ENCODE assay signal across 8 mouse cellular contexts in the genomic region with DNA sequence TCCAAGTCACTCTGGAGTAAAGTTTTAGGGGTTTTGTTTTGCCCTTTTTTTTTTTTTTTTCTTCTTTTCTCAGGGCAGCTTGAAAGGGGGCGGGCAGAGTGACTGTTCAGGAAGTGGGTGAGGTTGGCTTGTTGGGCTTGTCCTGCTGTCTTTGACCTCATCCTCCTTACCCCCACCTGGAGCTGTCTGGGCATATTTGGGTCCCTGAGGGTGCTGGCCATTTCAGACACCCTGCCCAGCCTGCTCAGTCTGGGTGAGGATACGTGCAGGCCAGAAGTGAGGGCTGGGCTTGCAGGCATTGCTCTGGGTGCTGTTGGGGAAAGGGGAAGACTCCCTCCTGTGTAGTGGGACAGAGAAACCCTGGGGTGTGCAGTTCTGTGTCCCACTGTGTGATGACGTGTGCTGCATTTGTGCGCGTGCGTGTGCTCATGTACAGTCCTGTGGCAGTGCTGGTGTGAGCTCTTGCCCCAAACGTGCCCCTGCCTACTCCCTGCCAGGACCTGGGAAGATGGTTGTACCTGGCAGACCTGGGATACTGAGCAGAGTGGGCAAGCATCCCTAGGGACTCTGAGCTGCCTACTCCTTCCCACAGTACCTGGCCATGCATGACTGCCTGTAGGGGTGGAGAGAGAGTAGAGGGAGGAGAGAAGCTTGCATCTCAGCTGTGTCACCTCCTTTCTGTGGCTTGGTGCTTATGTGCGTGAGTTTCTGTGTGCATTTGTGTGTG. TPM values are rescaled to one million over a fixed set of nuclear protein-coding genes. Genes with fewer than 3 reads are reported as not detected.
DNase-seq lines count a peak whose midpoint lies in the region; ATAC-seq lines count a peak whose summit lies in the region.

No protein-coding gene starts in this region.

- H3K9ac ChIP-seq in liver, embryonic 11.5 days (ENCODE audit: low read depth, low read length), result peak overlapping the region; percentile 90
- peak overlapping the region; percentile 69; the same call in 1 of the 2 replicates for H3K9ac ChIP-seq in forebrain, embryonic 15.5 days (replicated peaks)
- H3K9ac ChIP-seq in neural tube, embryonic 13.5 days, result peak overlapping the region; percentile 82

- H3K27ac ChIP-seq in liver, embryonic 11.5 days (ENCODE audit: low read depth, low read length), result peak overlapping the region; percentile 83
- H3K27ac ChIP-seq in forebrain, embryonic 15.5 days (replicated peaks), result no peak overlapping the region
- H3K27ac ChIP-seq in neural tube, embryonic 13.5 days (replicated peaks), result no peak overlapping the region; the same call in 1 of the 2 replicates

- no peak for DNase-seq in liver, embryonic 11.5 days (ENCODE audit: low spot score)
- DNase-seq in liver, result no peak
- DNase-seq in brain, adult 2 months (ENCODE audit: low read depth, low spot score), result peak; percentile 22
- DNase-seq in kidney, postnatal 4 days, result peak; percentile 36 to 53
- no peak for DNase-seq in embryo, embryonic 10.5 days (ENCODE audit: low spot score)
- no peak for DNase-seq in left cerebral cortex, adult 9 months (ENCODE audit: low spot score in 2 of 2)

- no peaks in the 10 kb centered on the region for H3K9me3 ChIP-seq in liver, embryonic 11.5 days (ENCODE audit: control insufficient read depth, low read length)
- H3K9me3 ChIP-seq in forebrain, embryonic 15.5 days, result no peaks in the 10 kb centered on the region
- no peaks in the 10 kb centered on the region for H3K9me3 ChIP-seq in neural tube, embryonic 13.5 days

- 77% methylated on average over 8 of the region's 8 CpGs for WGBS in liver, embryonic 11.5 days
- 88% methylated on average over 8 of the region's 8 CpGs for WGBS in forebrain, embryonic 15.5 days
- WGBS in neural tube, embryonic 13.5 days, result 86% methylated on average over 8 of the region's 8 CpGs

- H3K4me3 ChIP-seq in liver, embryonic 11.5 days (ENCODE audit: low read depth, low read length), result peak overlapping the region; percentile 85
- peak overlapping the region; percentile 65 for H3K4me3 ChIP-seq in forebrain, embryonic 15.5 days
- peak overlapping the region; percentile 71 for H3K4me3 ChIP-seq in neural tube, embryonic 13.5 days

- ATAC-seq in liver, embryonic 11.5 days (replicated peaks; ENCODE audit: low FRiP score), result no peak
- no peak for ATAC-seq in forebrain, embryonic 15.5 days (replicated peaks)
- ATAC-seq in neural tube, embryonic 13.5 days (ENCODE audit: low read depth), result no peak

- peaks cover 15% of the 10 kb centered on the region; the same call in 1 of the 2 replicates for H3K36me3 ChIP-seq in liver, embryonic 11.5 days (ENCODE audit: control insufficient read depth, insufficient read depth, low read length)
- H3K36me3 ChIP-seq in forebrain, embryonic 15.5 days, result peaks cover 19% of the 10 kb centered on the region
- H3K36me3 ChIP-seq in neural tube, embryonic 13.5 days, result peaks cover 35% of the 10 kb centered on the region

- H3K27me3 ChIP-seq in liver, embryonic 11.5 days (replicated peaks; ENCODE audit: control insufficient read depth, insufficient read depth, low read length), result no peaks in the 10 kb centered on the region
- no peaks in the 10 kb centered on the region for H3K27me3 ChIP-seq in forebrain, embryonic 15.5 days
- H3K27me3 ChIP-seq in neural tube, embryonic 13.5 days, result no peaks in the 10 kb centered on the region

- H3K4me1 ChIP-seq in liver, embryonic 11.5 days (replicated peaks; ENCODE audit: control insufficient read depth, insufficient read depth, low read length), result peaks cover 42% of the 10 kb centered on the region
- H3K4me1 ChIP-seq in forebrain, embryonic 15.5 days, result peaks cover 32% of the 10 kb centered on the region
- peaks cover 50% of the 10 kb centered on the region for H3K4me1 ChIP-seq in neural tube, embryonic 13.5 days (replicated peaks)

- peak overlapping the region; percentile 95 for H3K4me2 ChIP-seq in liver, embryonic 11.5 days
- peak overlapping the region; percentile 68 for H3K4me2 ChIP-seq in forebrain, embryonic 15.5 days (replicated peaks)
- H3K4me2 ChIP-seq in neural tube, embryonic 13.5 days, result peak overlapping the region; percentile 88

RNA-seq across cellular contexts. Expression of a gene that starts 2.2 kb away (rescaled TPM):
- polyA plus RNA-seq in liver, embryonic 11.5 days (2014; fragmentation: Nextera tagmentation; extraction: Ambion mirVana), result 21.6 and 25.2 TPM in 2 replicates
- polyA plus RNA-seq in forebrain, embryonic 15.5 days (2015; fragmentation: Nextera tagmentation; extraction: Ambion mirVana), result 53.2 and 54.4 TPM in 2 replicates
- polyA plus RNA-seq in neural tube, embryonic 13.5 days (2015; fragmentation: Nextera tagmentation; extraction: Ambion mirVana), result 40.2 and 43.4 TPM in 2 replicates

RNA-seq across cellular contexts. Expression of a gene that starts 19.1 kb away (rescaled TPM):
- polyA plus RNA-seq in liver, embryonic 11.5 days (2014; fragmentation: Nextera tagmentation; extraction: Ambion mirVana), result 13.8 and 16.4 TPM in 2 replicates
- polyA plus RNA-seq in forebrain, embryonic 15.5 days (2015; fragmentation: Nextera tagmentation; extraction: Ambion mirVana), result 4.8 and 5.5 TPM in 2 replicates
- 4.9 and 8.0 TPM in 2 replicates for polyA plus RNA-seq in neural tube, embryonic 13.5 days (2015; fragmentation: Nextera tagmentation; extraction: Ambion mirVana)

RNA-seq across cellular contexts. Expression of a gene that starts 28.1 kb away (rescaled TPM):
- polyA plus RNA-seq in liver, embryonic 11.5 days (2014; fragmentation: Nextera tagmentation; extraction: Ambion mirVana), result 104 and 106 TPM in 2 replicates
- polyA plus RNA-seq in forebrain, embryonic 15.5 days (2015; fragmentation: Nextera tagmentation; extraction: Ambion mirVana), result 521 and 550 TPM in 2 replicates
- polyA plus RNA-seq in neural tube, embryonic 13.5 days (2015; fragmentation: Nextera tagmentation; extraction: Ambion mirVana), result 525 and 535 TPM in 2 replicates

RNA-seq across cellular contexts. Expression of a gene that starts 31.5 kb away (rescaled TPM):
- polyA plus RNA-seq in liver, embryonic 11.5 days (2014; fragmentation: Nextera tagmentation; extraction: Ambion mirVana), result 0.32 and 0.68 TPM in 2 replicates
- polyA plus RNA-seq in forebrain, embryonic 15.5 days (2015; fragmentation: Nextera tagmentation; extraction: Ambion mirVana), result 1.6 and 2.1 TPM in 2 replicates
- polyA plus RNA-seq in neural tube, embryonic 13.5 days (2015; fragmentation: Nextera tagmentation; extraction: Ambion mirVana), result 2.1 and 2.9 TPM in 2 replicates

RNA-seq across cellular contexts. Expression of a gene that starts 32.1 kb away (rescaled TPM):
- polyA plus RNA-seq in liver, embryonic 11.5 days (2014; fragmentation: Nextera tagmentation; extraction: Ambion mirVana), result 11.0 and 13.0 TPM in 2 replicates
- polyA plus RNA-seq in forebrain, embryonic 15.5 days (2015; fragmentation: Nextera tagmentation; extraction: Ambion mirVana), result 16.2 and 17.4 TPM in 2 replicates
- 16.5 and 16.8 TPM in 2 replicates for polyA plus RNA-seq in neural tube, embryonic 13.5 days (2015; fragmentation: Nextera tagmentation; extraction: Ambion mirVana)

Comparison
In these comparisons a context has a peak if more than half of its experiments do, and no peak if none do; other contexts are left out.
1. DNase-seq: peak in brain, adult 2 months (single experiment) and kidney, postnatal 4 days (2 of 2); none in liver, embryonic 11.5 days (single experiment), liver (single experiment), embryo, embryonic 10.5 days (single experiment) and left cerebral cortex, adult 9 months (0 of 2).
2. Peak in every context shown above with its lines, with median percentiles within 50 percentile points of each other: H3K4me2 ChIP-seq, H3K4me3 ChIP-seq and H3K9ac ChIP-seq.